Mouse (Mus musculus) T-cell, adult 2 months (primary cell): Measurements from ENCODE around the gene Ly6g5b.

Experiments
- DNase-seq: peaks from one replicate; pipeline ENCODE4 v3.0.0; 2022; ENCODE audit warnings: low spot score

The Ly6g5b gene

DNA sequence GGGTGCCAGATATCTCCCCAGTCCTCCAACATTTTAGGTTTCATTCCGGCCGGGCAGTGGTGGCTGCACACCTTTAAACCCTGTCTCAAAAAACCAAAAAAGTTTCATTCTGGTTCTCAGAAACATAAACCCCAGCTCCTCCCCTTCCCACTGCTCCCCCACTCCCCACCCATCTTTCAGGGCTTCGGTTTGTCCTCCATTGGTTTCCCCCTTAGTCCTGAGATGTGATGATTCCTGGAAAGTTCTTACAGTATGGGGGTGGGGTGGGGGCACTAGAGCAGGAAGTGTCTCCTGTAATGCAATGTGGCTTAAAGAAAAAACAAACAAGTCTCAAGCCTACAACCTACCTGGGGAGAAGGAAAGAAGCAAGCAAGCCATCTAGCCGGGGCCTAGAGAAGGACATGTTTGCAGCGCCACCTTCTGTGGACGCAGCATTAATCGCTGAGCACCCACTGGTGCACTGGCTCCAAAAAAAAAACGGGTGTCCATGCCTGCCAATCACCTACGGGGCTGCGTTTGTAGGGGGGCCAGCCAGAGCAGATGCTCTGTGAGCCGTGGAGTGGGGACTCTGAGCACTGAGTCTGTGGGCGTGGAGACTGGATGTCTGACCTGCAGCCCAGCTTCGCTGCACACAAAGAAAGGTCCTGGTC is 9.4 kb downstream of the Ly6g5b start:
- DNase-seq: peak; percentile 18

DNA sequence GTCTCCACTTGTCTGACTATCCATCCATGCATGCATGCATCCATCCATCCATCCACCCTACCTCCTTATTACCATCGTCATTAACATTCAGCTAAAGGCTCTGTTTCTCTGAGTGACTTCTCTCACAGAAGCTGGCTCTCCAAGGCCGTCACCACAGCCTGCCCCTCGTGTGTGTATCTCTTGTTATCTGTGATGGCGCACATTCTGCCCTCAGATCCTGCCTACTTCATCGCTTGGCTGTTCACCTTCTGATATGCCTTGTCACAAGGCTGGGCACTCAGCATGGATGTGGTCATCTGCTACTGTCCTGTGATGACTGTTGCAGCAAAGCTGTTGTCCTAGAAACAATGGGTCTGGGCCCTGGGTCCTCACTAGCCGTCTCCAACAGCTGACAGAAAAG is 10.5 kb downstream of the Ly6g5b start:
- DNase-seq: no peak

DNA sequence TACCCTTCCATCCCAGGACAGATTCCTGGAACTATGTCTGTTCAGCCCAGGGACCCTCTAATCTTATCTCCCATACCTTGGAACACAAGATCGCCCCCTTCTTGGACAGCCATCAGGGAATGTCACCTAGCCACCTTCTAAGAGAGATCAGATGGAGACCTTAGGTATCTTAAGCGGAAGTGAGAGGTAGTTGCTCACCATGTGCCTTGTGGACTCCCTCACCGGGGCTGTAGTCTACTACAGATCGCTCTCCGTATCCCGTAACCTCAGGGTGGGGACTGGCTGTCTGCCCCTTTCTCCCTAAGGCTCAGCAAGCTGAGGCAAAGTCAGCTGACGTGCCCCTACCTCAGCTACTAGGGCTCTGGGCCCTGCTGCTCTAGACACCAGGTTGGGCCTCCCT is 11.1 kb downstream of the Ly6g5b start:
- DNase-seq: no peak

DNA sequence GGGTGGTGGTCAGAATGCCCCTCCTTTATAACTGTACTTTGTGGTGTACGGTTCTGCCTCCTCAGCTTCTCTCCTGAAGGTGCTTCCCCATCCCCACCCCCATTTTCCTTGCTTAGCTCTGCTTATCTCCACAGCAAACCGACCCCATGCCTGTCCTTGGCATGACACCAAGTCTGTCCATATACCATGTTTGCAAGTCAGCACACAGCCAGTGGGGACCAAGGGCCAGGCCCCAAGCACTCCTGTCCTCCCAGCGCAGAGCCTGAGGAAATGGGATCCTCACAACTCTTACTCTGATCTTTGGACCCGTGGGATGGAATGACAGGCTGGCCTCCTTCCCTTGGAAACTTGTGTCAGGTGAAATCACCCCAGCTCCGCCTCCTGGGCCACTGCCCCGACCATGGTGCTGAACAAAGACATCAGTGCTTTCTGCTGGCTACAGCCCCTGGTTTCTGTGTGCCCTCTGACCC is 12.0 kb downstream of the Ly6g5b start:
- no peak for DNase-seq

DNA sequence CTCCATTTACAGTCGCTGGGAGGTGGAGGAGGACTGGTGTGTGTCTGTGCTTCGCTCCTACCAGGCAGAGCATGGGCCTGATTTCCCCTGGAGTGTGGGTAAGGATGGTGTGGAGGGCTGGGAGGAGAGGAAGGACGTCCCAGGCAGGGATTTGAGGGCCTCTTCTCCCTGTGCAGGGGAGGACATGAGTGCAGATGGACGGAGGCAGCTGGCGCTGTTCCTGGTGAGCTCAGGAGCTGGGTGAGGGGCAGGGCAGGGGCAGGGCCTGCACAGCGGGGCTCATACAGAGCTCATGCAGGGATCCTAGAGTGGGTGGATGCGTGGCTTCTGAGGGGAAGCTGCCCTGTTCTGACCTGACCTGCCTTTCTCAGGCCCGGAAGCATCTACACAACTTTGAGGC is 12.9 kb downstream of the Ly6g5b start:
- no peak for DNase-seq

DNA sequence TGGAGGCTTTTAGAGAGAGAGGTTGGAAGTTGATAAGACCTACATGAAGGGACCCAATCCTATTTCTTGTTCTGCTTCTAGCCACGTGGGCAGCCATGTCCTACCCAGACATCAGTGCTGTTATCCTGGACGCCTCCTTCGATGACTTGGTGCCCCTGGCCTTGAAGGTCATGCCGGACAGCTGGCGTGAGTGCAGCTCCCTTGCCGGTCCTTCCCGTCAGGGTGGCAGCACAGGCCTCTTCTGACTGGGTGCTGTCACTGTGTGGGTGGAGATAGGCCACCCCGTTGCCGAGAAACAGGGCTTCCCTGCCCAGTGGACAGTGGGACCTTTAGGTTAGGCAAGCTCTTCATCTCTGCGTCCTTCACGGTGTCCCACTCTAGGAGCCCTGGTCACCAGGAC is 14.1 kb downstream of the Ly6g5b start:
- DNase-seq: no peak

DNA sequence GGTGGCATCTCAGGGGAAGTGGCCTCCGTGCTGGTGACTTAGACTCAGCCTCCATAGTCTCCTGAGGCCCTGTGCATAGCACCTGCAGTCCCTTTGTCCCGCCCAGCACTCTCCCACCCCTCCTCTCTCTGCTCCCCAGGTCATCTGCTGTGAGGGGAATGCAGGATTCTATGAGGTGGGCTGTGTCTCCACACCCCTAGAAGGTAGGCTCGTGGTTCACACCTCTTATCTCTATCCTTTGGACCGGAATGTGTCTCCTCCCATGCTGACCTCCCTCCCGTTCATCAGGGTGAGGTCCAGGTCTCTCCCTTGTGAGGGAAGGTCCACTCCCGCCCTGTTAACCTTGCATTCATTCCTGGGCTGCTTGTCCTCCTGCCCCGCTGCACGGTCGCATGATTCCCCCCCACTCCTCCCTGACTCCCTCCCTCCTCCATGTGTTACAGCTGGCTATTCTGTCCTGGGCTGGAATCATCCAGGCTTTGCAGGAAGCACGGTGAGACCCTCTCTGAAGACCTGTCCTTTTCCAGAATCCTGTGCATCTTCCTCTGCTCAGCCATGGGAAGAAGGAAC is 14.9 kb downstream of the Ly6g5b start:
- DNase-seq: no peak

DNA sequence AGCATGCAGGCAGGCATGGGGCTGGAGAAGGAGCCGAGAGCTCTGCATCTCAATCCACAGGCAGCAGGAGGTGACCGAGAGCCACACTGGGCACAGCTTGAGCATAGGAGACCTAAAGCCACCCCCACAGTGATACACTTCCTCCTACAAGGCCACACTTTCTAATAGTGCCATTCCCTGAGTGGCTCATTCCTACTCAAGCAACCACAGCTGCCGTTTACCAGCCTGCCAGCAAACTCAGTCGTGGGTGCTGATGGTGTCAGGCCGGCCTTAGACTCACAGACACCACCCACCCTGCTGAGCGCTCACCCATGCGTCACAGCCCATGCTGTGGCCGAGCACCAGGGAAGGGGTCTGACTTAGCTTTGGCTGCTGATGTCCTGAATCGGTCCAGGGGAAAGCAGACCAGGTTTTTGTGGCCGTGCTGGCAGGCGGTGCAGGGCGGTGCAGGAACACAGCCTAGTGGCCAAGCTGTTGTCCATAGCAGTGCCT is 18.0 kb downstream of the Ly6g5b start:
- DNase-seq: no peak

DNA sequence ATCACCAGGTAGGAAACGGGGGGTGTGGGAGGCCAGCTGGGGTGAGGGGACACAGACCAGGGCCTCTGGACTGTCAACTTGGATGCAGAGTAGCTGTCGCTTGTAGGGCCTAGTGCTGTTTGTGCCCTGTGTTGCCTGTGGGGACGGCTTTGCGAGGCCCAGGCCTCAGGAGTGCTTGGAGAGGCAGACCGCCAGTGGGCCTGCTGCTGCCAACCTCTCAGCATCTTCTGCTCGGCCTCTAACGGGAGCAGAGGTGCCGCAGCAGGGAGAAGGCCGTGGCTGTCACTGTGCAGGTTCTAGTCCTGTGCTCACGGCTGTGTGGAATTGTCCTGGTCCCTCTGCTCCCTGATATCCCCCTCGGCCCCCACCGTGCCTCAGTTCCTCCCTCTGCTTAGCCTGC is 18.6 kb downstream of the Ly6g5b start:
- DNase-seq: no peak

DNA sequence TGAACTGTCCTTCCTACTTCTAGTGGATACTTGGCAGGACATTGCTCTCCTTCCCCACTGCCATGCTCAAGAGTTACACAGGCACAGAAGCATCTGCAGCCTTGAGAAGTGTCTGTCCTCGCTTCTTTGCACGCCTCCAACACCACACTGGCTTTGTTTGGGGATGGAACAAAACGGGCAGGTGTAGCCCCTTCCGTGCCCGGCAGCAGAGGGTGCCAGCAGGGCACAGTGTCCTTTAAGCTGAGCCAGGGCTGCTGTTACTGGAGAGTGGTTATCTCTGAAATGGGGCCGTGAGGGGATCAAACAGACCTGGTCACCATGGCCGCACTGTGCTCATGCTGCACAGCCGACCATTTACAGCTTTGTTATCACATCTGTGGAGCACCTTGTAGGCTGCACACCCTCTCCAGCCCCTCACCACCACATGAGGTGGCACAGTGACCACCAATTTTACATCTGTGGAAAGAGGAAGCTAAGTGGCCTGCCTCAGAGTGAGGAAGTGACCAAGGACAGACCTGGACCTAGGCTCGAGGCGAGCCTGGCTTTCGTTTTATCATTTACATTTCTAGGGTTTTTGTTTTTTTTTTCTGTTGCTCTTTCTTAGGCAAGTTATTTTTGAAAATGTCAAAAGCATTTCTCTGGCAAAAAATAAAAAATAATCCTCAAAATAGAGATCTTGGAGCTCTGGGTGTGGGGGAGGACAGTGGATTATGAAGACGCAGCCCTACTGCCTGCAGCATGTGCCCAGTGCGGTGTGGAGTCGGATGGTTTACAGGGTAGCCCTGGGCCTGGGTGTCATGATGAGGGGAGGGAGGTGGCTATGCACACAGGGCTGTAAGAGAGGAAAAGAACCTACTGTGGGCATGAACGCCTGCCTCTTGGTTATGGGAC is 20.5 kb downstream of the Ly6g5b start:
- DNase-seq: no peak

DNA sequence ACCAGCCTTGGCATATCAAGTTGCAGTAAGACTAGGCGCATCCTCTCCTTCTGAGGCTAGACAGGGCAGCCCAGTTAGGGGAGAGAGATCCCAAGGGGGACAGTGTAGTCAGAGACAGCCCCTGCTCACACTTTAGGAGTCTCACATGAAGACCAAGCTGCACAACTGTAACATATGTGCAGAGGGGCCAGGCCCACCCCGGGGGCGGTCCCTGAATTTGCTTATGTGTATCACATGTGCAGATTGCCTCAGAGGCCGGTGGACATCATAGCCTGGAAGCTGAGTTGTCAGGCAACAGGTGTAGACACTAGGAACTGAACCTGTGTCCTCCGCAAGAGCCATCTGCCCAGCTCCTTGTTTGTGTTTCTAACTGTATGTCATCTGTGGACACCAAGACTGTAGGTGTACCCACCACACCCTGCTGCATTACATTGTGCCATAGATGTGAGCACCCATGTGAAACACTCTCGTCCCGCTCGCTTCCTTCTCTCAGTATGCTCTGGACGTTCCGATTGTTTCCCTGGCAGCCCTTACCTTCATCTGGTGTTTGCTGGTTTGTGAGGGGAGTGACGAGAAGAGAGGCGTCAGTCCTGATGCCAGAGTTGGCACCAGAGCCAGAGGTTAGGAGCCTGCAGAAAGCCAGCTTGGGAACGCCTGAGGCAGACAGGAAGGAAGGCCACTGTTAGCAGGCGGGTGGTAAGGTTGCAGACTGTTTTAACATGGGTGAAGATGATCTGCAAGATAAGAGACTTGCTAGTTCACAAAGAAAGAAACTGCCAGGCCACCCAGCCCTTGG is 22.6 kb downstream of the Ly6g5b start:
- DNase-seq: no peak

DNA sequence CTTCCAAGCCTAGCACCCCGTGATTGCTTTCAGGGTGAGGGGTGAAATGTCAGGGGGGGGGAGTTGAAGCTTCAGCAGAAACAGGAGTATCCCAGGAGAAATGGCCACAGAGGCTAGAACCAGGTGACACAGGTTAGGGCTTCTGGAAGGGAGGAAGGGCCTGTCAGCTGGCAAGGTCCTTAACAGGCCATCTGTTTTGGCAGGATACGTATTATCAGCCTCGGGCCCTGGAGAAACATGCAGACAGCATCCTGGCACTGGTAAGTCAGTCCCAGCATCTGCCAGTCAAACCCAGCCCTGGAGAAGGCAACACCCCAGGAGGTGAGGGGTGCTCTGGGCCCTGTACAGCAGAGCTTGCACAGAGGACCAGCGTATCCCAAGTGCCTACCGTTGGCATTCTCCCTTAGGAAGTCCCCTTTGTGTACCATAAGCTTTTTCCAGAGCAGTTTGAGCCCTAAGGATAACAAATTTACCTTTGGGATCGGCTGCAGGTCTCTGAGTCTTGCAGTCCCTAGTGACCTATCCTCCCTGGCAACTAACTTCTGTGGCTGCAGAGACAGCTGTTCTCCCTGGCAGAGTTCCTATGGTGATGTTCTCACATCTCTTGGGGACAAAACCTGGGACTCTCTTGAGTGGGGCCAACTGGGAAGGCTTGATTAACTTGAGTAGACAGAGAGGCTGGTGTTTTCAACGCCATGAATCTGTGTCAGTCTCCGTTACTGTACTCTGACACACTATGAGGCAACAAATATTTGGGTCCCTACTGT is 24.9 kb downstream of the Ly6g5b start:
- DNase-seq: no peak

DNA sequence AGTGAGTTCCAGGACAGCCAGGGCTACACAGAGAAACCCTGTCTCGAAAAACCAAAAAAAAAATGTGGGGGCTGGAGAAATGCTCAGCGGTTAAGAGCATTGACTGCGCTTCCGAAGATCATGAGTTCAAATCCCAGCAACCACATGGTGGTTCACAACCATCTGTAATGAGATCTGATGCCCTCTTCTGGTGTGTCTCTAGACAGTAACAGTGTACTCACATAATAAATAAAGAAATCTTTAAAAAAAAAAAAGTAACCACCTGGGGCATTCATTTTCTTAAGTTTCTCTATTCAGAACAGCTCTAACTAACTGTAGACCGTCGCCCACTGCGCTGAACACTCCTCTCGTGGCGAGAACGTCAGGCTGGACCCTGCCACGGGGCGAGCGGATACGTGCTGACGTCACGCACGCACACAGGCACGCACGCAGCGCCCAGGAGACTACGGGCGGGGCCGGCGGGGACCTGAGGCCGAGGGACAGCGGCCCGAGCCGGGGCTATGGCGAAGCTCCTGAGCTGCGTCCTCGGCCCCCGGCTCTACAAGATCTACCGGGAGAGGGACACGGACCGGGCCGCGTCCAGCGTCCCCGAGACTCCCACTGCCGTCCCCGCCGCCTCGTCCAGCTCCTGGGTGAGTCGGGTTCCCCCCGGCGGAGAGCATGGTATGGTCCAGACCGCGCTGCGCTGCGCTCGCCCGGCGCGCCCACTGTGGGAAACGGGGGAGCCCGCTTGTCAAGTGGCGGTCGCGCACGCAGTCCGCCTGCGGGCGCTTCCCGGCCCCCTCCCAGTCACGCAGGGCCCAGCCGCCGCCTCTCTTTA is 26.2 kb downstream of the Ly6g5b start, which contains the start of gene Abhd16a:
TSS of gene Abhd16a (plus strand) at position 439 of the 820 bp plus-strand sequence.
- DNase-seq: peak; percentile 90

DNA sequence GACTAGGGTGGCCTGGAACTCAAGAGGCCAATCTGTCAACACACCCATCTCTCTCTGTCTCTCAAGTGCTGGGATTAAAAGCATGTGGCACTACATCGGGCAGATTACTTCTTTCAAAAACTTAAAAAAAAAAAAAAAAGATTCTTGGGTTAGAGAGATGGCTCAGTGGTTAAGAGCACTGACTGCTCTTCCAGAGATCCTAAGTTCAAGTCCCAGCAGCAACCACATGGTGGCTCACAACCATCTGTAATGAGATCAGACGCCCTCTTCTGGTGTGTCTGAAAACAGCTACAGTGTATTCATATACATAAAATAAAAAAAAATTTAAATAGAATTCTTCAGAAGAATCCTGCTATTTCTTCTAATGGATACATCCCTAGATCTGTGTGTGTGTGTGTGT is 27.1 kb downstream of the Ly6g5b start:
- peak; percentile 41 for DNase-seq

DNA sequence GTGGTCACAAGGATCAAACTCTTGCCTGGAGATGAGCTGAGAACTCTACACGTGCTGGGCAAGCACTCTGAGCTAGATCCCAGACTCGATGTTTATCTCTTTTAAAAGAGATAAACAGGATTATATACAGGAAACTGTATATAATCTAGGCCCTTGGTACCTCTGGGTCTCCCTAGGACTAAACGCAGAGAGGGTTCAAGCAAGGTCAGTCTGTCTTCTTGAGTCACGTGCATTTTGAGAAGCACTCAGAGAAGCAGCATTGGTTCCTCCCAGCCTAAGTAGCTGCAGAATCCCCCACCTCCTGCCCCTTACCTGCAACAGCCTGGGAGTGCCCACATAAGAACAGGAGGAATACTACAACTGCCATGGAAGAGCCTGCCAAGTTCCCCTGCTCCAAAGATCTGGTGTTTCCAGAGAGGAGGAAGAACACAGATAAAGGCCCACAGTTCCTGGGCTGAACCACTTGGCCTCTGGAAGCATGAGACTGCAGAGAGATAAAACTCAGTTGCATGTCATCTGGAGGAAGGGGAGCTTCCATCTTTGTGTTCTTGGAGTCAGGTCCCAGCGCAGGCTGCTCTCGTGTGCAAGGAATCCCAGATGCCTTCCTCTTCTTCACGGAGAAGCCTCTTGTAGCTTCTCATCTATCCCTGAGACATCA is 29.9 kb downstream of the Ly6g5b start, which contains the start of gene Ly6g6f:
TSS of gene Ly6g6f (minus strand) at position 403 of the 658 bp plus-strand sequence.
- DNase-seq: no peak

DNA sequence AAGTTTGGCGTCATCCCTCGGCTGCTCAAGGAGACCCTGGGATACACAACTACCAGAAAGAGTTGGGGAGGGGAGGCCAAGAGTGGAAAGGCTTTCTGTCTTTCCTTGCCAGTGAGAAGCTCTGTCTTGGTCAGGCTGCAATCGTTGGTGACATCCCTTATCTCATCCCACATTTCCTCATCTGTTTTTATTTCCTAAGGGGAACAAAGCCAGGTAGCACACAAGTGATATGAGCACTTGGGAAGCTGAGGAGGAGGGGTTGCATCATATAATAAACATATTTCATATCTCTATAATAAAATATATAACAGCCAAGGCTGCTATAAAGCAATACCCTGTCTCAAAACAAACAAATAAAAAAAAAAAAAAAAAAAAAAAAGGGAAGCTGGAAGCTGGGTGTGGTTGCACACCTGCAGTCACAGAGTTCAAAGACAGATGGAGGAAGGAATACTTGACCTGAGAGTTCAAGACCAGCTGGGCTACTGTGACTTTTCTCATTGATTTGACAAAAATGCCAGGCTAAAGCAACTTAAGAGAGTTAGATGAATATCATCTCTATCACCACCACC is 31.2 kb downstream of the Ly6g5b start:
- DNase-seq: no peak

DNA sequence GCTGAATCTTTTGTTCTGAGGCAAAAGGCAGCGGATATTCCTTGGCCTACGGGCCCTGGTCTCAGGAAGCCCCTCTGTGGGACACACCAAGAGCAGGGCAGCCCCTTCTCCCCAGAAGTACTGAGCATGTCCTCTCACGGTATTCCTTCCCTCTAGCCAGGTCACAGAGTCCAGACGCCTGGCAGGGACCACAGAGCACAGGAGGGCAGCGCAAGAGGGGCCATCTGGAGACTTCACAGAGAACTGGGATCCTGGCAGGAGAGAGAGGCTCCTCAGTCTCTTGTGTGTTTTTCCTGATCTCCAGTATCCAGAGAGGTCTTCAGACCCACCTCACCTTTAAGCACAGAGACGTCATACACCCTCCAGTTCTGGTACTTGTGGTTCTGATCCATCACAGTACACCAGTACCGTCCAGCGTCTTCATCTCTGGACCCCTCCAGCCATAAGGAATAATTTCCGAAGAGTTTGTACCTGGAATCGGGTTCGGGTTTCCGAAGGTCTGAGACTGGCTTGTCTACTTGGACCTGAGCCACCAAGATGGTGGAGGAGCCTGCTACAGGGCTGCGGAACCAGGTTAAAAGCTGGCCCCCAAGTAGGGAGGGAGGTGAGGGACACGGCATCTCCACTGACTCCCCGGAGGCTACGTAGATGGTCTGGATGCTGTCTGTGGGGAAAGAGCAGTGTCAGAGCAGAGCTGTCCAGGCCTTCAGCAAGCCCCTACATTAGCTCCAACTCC is 32.2 kb downstream of the Ly6g5b start:
- DNase-seq: no peak

DNA sequence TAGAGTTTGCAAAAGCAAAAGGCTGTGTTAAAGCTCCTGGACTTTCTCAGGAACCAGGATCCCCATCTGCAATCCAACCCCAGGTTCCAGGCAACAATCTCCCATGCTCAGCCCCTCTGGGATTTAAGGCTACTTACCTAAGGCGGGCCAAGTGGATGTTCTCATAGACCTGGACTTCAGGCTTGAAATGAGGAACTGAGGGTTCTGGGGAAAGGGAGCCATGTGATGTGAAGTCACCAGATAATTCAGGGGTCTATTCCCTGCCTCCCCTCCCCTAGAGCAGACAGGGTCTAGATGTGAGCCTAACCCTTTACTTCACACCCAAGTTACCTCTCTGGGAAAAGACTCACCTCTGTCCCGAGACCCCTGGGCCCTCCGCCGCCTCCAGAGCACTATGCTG is 34.5 kb downstream of the Ly6g5b start:
- no peak for DNase-seq

DNA sequence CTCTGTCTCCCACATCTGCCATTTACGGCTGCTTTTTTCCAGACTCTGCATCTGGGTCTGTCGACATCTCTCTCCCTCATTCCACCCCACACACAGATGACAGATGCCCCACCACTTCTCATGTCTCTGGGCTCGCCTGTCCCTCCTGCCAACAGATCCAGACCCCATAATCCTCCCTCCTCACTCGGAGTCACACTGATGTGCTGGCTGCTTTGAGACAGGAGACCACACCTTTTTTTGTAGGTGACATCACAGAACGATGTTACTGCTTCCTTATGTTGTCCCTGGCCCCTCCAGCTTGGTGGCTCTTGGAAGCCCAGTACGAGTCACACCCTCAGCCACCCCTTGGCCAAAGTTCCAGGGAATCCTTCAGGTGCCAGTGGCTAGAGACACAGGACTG is 35.0 kb downstream of the Ly6g5b start:
- no peak for DNase-seq
